Mouse (Mus musculus) kidney, adult 2 months (tissue): ENCODE measurements around the gene Rtp4.

Experiments used
- CTCF ChIP-seq: fragments of 200-500 bp; conservative IDR thresholded peaks from 2 replicates; pipeline ENCODE4 v1.5.1; 2011; ENCODE audit warnings: low read depth, mild to moderate bottlenecking, control low read depth, low read length, moderate library complexity, mixed read lengths; ENCODE audit not compliant: insufficient read depth, insufficient read length
- POLR2A ChIP-seq: fragments of 200-500 bp; IDR thresholded peaks from one replicate; pipeline ENCODE4 v1.6.1; 2011; ENCODE audit warnings: low read depth, low read length, control low read depth

- TF ChIP-seq POLR2A (no peak), CTCF (no peak)
These were observed 27.3 kb upstream of the Rtp4 start for GRCm38 (mm10) chr16:23492783-23493182.
